Mouse (Mus musculus) C2C12 (cell line): Measurements from ENCODE around the gene Armc10.

Source experiments
- CTCF ChIP-seq: IDR thresholded peaks from one replicate; pipeline ENCODE4 v1.5.1; 2011; ENCODE audit not compliant: control insufficient read depth, insufficient read depth, insufficient read length
- USF1 ChIP-seq: IDR thresholded peaks from one replicate; pipeline ENCODE4 v1.6.1; 2011; ENCODE audit warnings: low read depth, mild to moderate bottlenecking, control low read depth, moderate library complexity

DNA sequence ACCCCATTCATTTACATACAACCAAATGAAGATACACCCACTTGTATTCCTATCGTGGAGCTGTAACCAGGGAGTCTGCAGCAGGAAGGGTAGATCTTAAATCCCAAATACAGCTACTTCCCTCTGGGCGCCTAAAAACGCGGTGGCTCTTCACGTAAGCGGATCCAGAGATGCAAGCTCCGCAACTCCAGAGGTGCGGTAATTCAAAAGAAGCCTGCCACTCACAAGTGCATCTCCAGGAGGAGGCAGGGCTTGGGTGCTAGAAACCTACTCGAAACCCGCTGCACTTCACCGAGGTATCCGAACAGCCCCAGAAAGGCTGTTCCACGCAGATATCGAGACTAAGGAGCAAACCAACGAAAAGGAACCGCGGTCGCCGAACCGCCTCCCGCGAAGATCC lies 55.3 kb downstream of the Armc10 start:
- TF ChIP-seq CTCF (no peak), USF1 (no peak)
